12 mouse cellular contexts compared by ENCODE assay signal in the genomic region with DNA sequence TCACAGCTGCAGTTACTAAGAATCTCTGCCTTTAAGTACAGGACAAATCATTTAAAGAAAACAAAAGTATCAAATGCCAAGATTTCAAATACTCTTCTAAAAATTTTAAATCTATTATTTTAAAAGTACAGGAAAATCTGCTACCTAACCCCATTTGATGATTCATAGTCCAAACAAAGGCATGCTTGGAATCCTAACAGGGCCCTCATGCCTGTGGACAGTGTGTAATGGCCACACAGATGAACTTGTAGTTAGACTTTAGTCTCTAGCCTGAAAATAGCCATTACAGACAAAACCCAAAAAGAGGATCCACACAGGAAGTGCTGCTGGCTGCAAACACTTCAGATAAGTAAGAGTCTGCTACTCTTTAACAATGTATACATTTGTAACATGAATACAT.
"Had no signal": no experiment of that assay in that cellular context is flagged by ENCODE, and none has a peak within 500 bp of the region (broad histone marks: within the 10 kb centered on the region; RNA-seq: fewer than 3 reads in every experiment).

No protein-coding gene starts in this region.

- DNase-seq: lung, adult 18-20 months; lung, embryonic 14.5 days; lung, postnatal 10 days; lung, postnatal 4 days; retina, postnatal 1 day; right cerebral cortex, adult 18-20 months; right cerebral cortex, postnatal 25 days; right cerebral cortex, postnatal 4 days; spleen, adult 18-20 months; thymus, adult 18-20 months; thymus, postnatal 14 days; thymus, postnatal 36 days had no signal
